Mouse (Mus musculus) brown adipose tissue, adult 24 weeks (tissue): ENCODE data around the gene Gm14685. TPM values are rescaled to one million over a fixed set of nuclear protein-coding genes. Genes with fewer than 3 reads are reported as not detected.
"Not testable (repeated sequence)": the region's sequence is repeated elsewhere in the genome, so short reads cannot be mapped to it uniquely, and the experiment has no call there.

ENCODE experiments used
- H3K27ac ChIP-seq: fragments of 200-500 bp; replicated peaks from 2 replicates; pipeline ENCODE4 v1.5.1; 2012; ENCODE audit warnings: low read depth, mild to moderate bottlenecking, low read length
- H3K4me1 ChIP-seq: fragments of 200-500 bp; 2 replicates; pipeline ENCODE4 v1.6.1; 2012; ENCODE audit warnings: low read length, mixed read lengths; ENCODE audit not compliant: control insufficient read depth, insufficient read depth, insufficient read length
- H3K4me3 ChIP-seq: fragments of 200-500 bp; 2 replicates; pipeline ENCODE4 v1.5.1; 2012; ENCODE audit warnings: low read depth, mild to moderate bottlenecking, low read length, moderate library complexity; ENCODE audit not compliant: insufficient read depth
- polyA plus RNA-seq: library from polyadenylated mRNA; stranded (reverse); fragments of >200 nt; gene quantifications from 2 replicates; pipeline ENCODE4 v1.2.4, GENCODE M21; 2012; ENCODE audit not compliant: missing spikeins, insufficient read depth, insufficient read length

The Gm14685 gene
- not detected in 2 replicates for polyA plus RNA-seq

- H3K4me3 ChIP-seq, H3K4me1 ChIP-seq, H3K27ac ChIP-seq: not testable (repeated sequence)
These were observed at the start of gene Gm14685 for GRCm38 (mm10) chrX:73116747-73117146. Gene Gm14685 (plus strand): TSS chrX:73117047.

GRCm38 (mm10) chrX:73082267-73083055 lies 34.4 kb upstream of the Gm14685 start, which contains the start of gene Xlr4a:
Gene Xlr4a (minus strand): TSS chrX:73082478.
- H3K4me3 ChIP-seq, H3K4me1 ChIP-seq, H3K27ac ChIP-seq: not testable (repeated sequence)

GRCm38 (mm10) chrX:73096941-73097508 lies 19.8 kb upstream of the Gm14685 start, which contains the start of gene Xlr3a:
Gene Xlr3a (minus strand): TSS chrX:73097095.
- H3K4me1 ChIP-seq, H3K27ac ChIP-seq, H3K4me3 ChIP-seq: not testable (repeated sequence)

- not testable (repeated sequence) for H3K27ac ChIP-seq, H3K4me1 ChIP-seq, H3K4me3 ChIP-seq
These were observed 6.3 kb downstream of the Gm14685 start for GRCm38 (mm10) chrX:73122859-73123829.

GRCm38 (mm10) chrX:73143218-73143618 lies 26.4 kb downstream of the Gm14685 start:
- not testable (repeated sequence) for H3K4me1 ChIP-seq, H3K27ac ChIP-seq, H3K4me3 ChIP-seq

GRCm38 (mm10) chrX:73148496-73148895 lies 31.6 kb downstream of the Gm14685 start, which contains the start of gene Xlr5b:
Gene Xlr5b (plus strand): TSS chrX:73148796.
- H3K4me1 ChIP-seq, H3K4me3 ChIP-seq, H3K27ac ChIP-seq: not testable (repeated sequence)

- not testable (repeated sequence) for H3K4me3 ChIP-seq, H3K27ac ChIP-seq, H3K4me1 ChIP-seq
These were observed 32.5 kb downstream of the Gm14685 start, which contains the start of gene DXBay18 for GRCm38 (mm10) chrX:73149350-73149749. Gene DXBay18 (minus strand): TSS chrX:73149450.

GRCm38 (mm10) chrX:73176889-73177288 lies 60.0 kb downstream of the Gm14685 start, which contains the start of gene Spin2d:
Gene Spin2d (minus strand): TSS chrX:73176989.
- H3K4me1 ChIP-seq, H3K4me3 ChIP-seq, H3K27ac ChIP-seq: not testable (repeated sequence)

Other genes with a start within 250 kb of the Gm14685 start
- 40.1 and 42.6 TPM in 2 replicates for gene Cetn2, start 198.6 kb upstream of the Gm14685 start, polyA plus RNA-seq
- 81.7 and 105 TPM in 2 replicates for gene Nsdhl, start 198.5 kb upstream of the Gm14685 start, polyA plus RNA-seq
- gene Zfp185, start 129.7 kb upstream of the Gm14685 start, polyA plus RNA-seq = 6.0 and 7.1 TPM in 2 replicates
- not detected in 2 replicates for gene Pnma5, start 79.9 kb upstream of the Gm14685 start, polyA plus RNA-seq
- not detected in 2 replicates for gene Pnma3, start 52.3 kb upstream of the Gm14685 start, polyA plus RNA-seq
- 5.0 TPM in 1 of 2 replicates, not detected in the other for gene Xlr4a, start 34.6 kb upstream of the Gm14685 start, polyA plus RNA-seq
- gene Xlr3a, start 20.0 kb upstream of the Gm14685 start, polyA plus RNA-seq = 1.3 and 3.2 TPM in 2 replicates
- gene Xlr5b, start 31.7 kb downstream of the Gm14685 start, polyA plus RNA-seq = 1.3 TPM in 1 of 2 replicates, not detected in the other
- 0.55 TPM in 1 of 2 replicates, not detected in the other for gene DXBay18, start 32.4 kb downstream of the Gm14685 start, polyA plus RNA-seq
- not detected in 2 replicates for gene Spin2d, start 59.9 kb downstream of the Gm14685 start, polyA plus RNA-seq
- gene Xlr3b, start 75.2 kb downstream of the Gm14685 start, polyA plus RNA-seq = 4.6 and 10.4 TPM in 2 replicates
- gene Xlr4b, start 97.3 kb downstream of the Gm14685 start, polyA plus RNA-seq = 3.8 TPM in 1 of 2 replicates, not detected in the other
- 4.4 and 5.8 TPM in 2 replicates for gene F8a, start 111.2 kb downstream of the Gm14685 start, polyA plus RNA-seq
- not detected in 2 replicates for gene Xlr4c, start 126.1 kb downstream of the Gm14685 start, polyA plus RNA-seq
- 1.9 TPM in 1 of 2 replicates, not detected in the other for gene Xlr3c, start 148.3 kb downstream of the Gm14685 start, polyA plus RNA-seq
- not detected in 2 replicates for gene Xlr5a, start 175.9 kb downstream of the Gm14685 start, polyA plus RNA-seq
- not detected in 2 replicates for gene Xlr5c, start 175.9 kb downstream of the Gm14685 start, polyA plus RNA-seq
- gene Gm45015, start 219.8 kb downstream of the Gm14685 start, polyA plus RNA-seq = not detected in 2 replicates
- 2.4 and 2.8 TPM in 2 replicates for gene Zfp275, start 225.6 kb downstream of the Gm14685 start, polyA plus RNA-seq